Mouse (Mus musculus) heart, adult 10 weeks (tissue): ENCODE measurements around the gene Dio1. TPM values are rescaled to one million over a fixed set of nuclear protein-coding genes. Genes with fewer than 3 reads are reported as not detected.

ENCODE experiments used
- polyA plus RNA-seq: library from polyadenylated mRNA; stranded (reverse); fragments of 350-450 nt; fragmentation: Illumina TruSeq; extraction: RNeasy Lipid Tissue Mini Kit (QIAGEN cat#74804); gene quantifications from one replicate; pipeline ENCODE4 v1.2.3, GENCODE M21; 2014; ENCODE audit warnings: low read depth, low replicate concordance

Gene Dio1
- not detected for polyA plus RNA-seq

GRCm38 (mm10) chr4:107306966-107307365 is at the start of gene Dio1:
Gene Dio1 (minus strand): TSS chr4:107307169.

GRCm38 (mm10) chr4:107313690-107314478 is 6.9 kb upstream of the Dio1 start, which contains the start of gene Yipf1:
Gene Yipf1 (plus strand): TSS chr4:107314363.

GRCm38 (mm10) chr4:107253125-107254091 is 53.6 kb downstream of the Dio1 start, which contains the start of the genes Lrrc42 and Hspb11:
Gene Lrrc42 (minus strand): TSS chr4:107253532.
Gene Hspb11 (plus strand): TSS chr4:107253593.

Other genes starting within 250 kb of the Dio1 start
- 101 TPM for gene Mrpl37, start 240.3 kb downstream of the Dio1 start, polyA plus RNA-seq
- gene Cyb5rl, start 240.2 kb downstream of the Dio1 start, polyA plus RNA-seq = 14.2 TPM
- gene Cdcp2, start 210.3 kb downstream of the Dio1 start, polyA plus RNA-seq = not detected
- 181 TPM for gene Tmem59, start 128.8 kb downstream of the Dio1 start, polyA plus RNA-seq
- gene Tceanc2, start 128.1 kb downstream of the Dio1 start, polyA plus RNA-seq = 8.1 TPM
- not detected for gene Ldlrad1, start 98.0 kb downstream of the Dio1 start, polyA plus RNA-seq
- 12.3 TPM for gene Lrrc42, start 53.6 kb downstream of the Dio1 start, polyA plus RNA-seq
- 12.4 TPM for gene Hspb11, start 53.6 kb downstream of the Dio1 start, polyA plus RNA-seq
- 26.4 TPM for gene Yipf1, start 7.2 kb upstream of the Dio1 start, polyA plus RNA-seq
- gene Ndc1, start 60.6 kb upstream of the Dio1 start, polyA plus RNA-seq = 9.9 TPM
- 0.21 TPM for gene Glis1, start 127.4 kb upstream of the Dio1 start, polyA plus RNA-seq